Comparison of ENCODE assay signal across 16 mouse cellular contexts in the genomic region with DNA sequence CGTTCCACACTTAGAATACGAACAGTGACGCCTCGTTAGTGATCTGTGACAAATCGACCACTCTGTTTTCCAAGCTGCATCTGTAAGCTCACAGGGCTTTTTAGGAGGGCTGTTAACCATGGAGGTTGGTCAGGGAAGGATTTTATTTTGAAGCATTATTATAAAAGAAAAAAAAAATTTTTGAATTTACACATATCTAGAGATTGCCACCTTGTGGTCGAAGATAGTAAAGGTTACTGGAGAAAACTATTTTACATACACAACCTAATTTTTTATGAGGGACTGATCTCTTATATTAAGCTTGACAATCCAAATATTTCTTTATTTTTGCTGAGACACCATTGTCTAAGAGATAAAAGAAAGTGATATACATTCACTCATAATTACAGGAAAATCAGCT.
DNase-seq lines count a peak whose midpoint lies in the region; ATAC-seq and TF ChIP-seq lines count a peak whose summit lies in the region.
"Had no signal": no experiment of that assay in that cellular context is flagged by ENCODE, and none has a peak within 500 bp of the region (broad histone marks: within the 10 kb centered on the region; RNA-seq: fewer than 3 reads in every experiment).

No protein-coding gene starts in this region.

- no peaks in the 10 kb centered on the region for H3K9me3 ChIP-seq in kidney, postnatal 0 days (replicated peaks; ENCODE audit: low read length)
- H3K9me3 ChIP-seq: forebrain, embryonic 10.5 days; kidney, embryonic 15.5 days; limb, embryonic 15.5 days had no signal

- peak; percentile 63 for TF ChIP-seq CTCF in kidney, postnatal 0 days (IDR thresholded peaks at IDR 0.05; ENCODE audit: low read depth)

- no peaks in the 10 kb centered on the region for H3K36me3 ChIP-seq in kidney, postnatal 0 days (ENCODE audit: insufficient read depth, low read length)
- H3K36me3 ChIP-seq: forebrain, embryonic 10.5 days; kidney, embryonic 15.5 days; limb, embryonic 15.5 days had no signal

- H3K27me3 ChIP-seq in kidney, postnatal 0 days (ENCODE audit: insufficient read depth, low read length): no peaks in the 10 kb centered on the region
- H3K27me3 ChIP-seq: kidney, embryonic 15.5 days; limb, embryonic 15.5 days had no signal

- H3K27ac ChIP-seq in kidney, postnatal 0 days: no peak overlapping the region
- H3K27ac ChIP-seq: forebrain, embryonic 10.5 days; kidney, embryonic 15.5 days; limb, embryonic 15.5 days had no signal

- H3K9ac ChIP-seq in kidney, postnatal 0 days (ENCODE audit: low read depth, low read length): no peak overlapping the region
- H3K9ac ChIP-seq: kidney, embryonic 15.5 days; limb, embryonic 15.5 days had no signal

- 81% methylated on average over 6 of the region's 6 CpGs for WGBS in kidney, postnatal 0 days

- H3K4me1 ChIP-seq in kidney, postnatal 0 days (replicated peaks; ENCODE audit: insufficient read depth, low read length): no peaks in the 10 kb centered on the region
- H3K4me1 ChIP-seq: kidney, embryonic 15.5 days; limb, embryonic 15.5 days had no signal

- no peak overlapping the region for H3K4me2 ChIP-seq in kidney, postnatal 0 days (ENCODE audit: low read length)
- H3K4me2 ChIP-seq: kidney, embryonic 15.5 days; limb, embryonic 15.5 days had no signal

- H3K4me3 ChIP-seq in kidney, postnatal 0 days (replicated peaks; ENCODE audit: low read depth, low read length): no peak overlapping the region
- H3K4me3 ChIP-seq: forebrain, embryonic 10.5 days; kidney, embryonic 15.5 days; limb, embryonic 15.5 days had no signal

- peak; percentile 27 for DNase-seq in embryo, embryonic 10 days (ENCODE audit: low spot score)
- DNase-seq in embryo, embryonic 9.5 days (ENCODE audit: extremely low spot score): no peak
- peak; percentile 74 for DNase-seq in kidney, postnatal 0 days (ENCODE audit: low spot score)
- no peak for DNase-seq in kidney, adult 8-10 months
- DNase-seq in 3T3-L1 (ENCODE audit: low read depth, low spot score): peak; percentile 44
- DNase-seq in embryo, embryonic 11 days: peak; percentile 59
- DNase-seq in adrenal gland, postnatal 36 days: no peak
- DNase-seq: cerebellum, postnatal 36 days; heart, postnatal 4 days; layer of hippocampus, adult 9-11 months; lung, postnatal 10 days; thymus, adult 2 months had no signal

- no peak for ATAC-seq in kidney, postnatal 0 days (replicated peaks; ENCODE audit: low FRiP score, low read depth)
- ATAC-seq in erythroid progenitor cell, adult 5-6 weeks (replicated peaks; ENCODE audit: low FRiP score, poor library complexity, severe bottlenecking): no peak

Comparison
In these comparisons a context has a peak if more than half of its experiments do, and no peak if none do; other contexts are left out.
1. DNase-seq: peak in embryo, embryonic 10 days (single experiment), kidney, postnatal 0 days (single experiment), 3T3-L1 (single experiment) and embryo, embryonic 11 days (single experiment); none in embryo, embryonic 9.5 days (single experiment), kidney, adult 8-10 months (0 of 2) and adrenal gland, postnatal 36 days (0 of 2).